Mouse (Mus musculus) hindlimb bud, embryonic 11.5 days (tissue): ENCODE measurements at regions not wholly inside any gene's neighbourhood (a gene's known extent, or its start where the extent isn't known, plus 50 kb on each side); places are given as distances from the start of the nearest gene placed in this dataset.
"Not testable (repeated sequence)": the region's sequence is repeated elsewhere in the genome, so short reads cannot be mapped to it uniquely, and the experiment has no call there.

Experiments used
- DNase-seq: peaks from one replicate; pipeline ENCODE4 v3.0.0-alpha.2; 2012; ENCODE audit warnings: low read depth, low spot score; ENCODE audit errors: extremely low spot score

- DNase-seq = peak; percentile 28
Observed at GRCm38 (mm10) chr10:27761402-27761801, 141.8 kb upstream of the Lama2 start.

GRCm38 (mm10) chr10:27802368-27802767 is 182.8 kb upstream of the Lama2 start:
- no peak for DNase-seq

GRCm38 (mm10) chr10:27809539-27809938 is 190.0 kb upstream of the Lama2 start:
- no peak for DNase-seq

- DNase-seq = not testable (repeated sequence)
Observed at GRCm38 (mm10) chr10:27825671-27826070, 206.1 kb upstream of the Lama2 start.

- no peak for DNase-seq
Observed at GRCm38 (mm10) chr10:27828346-27828745, 208.8 kb upstream of the Lama2 start.

GRCm38 (mm10) chr10:27838666-27839065 is 219.1 kb upstream of the Lama2 start:
- no peak for DNase-seq

GRCm38 (mm10) chr10:27841042-27841709 is 221.6 kb upstream of the Lama2 start:
- DNase-seq = no peak

GRCm38 (mm10) chr10:27843010-27843409 is 223.5 kb upstream of the Lama2 start:
- DNase-seq = no peak

- no peak for DNase-seq
Observed at GRCm38 (mm10) chr10:27863625-27864024, 211.0 kb upstream of the Ptprk start.

- DNase-seq = no peak
Observed at GRCm38 (mm10) chr10:27880867-27881266, 193.8 kb upstream of the Ptprk start.

GRCm38 (mm10) chr10:27891778-27892512 is 182.7 kb upstream of the Ptprk start:
- DNase-seq = no peak

GRCm38 (mm10) chr10:27916406-27916805 is 158.2 kb upstream of the Ptprk start:
- DNase-seq = no peak

GRCm38 (mm10) chr10:27927266-27927665 is 147.4 kb upstream of the Ptprk start:
- DNase-seq = no peak

GRCm38 (mm10) chr10:27942136-27942535 is 132.5 kb upstream of the Ptprk start:
- DNase-seq = no peak

- DNase-seq = no peak
Observed at GRCm38 (mm10) chr10:27949127-27949526, 125.5 kb upstream of the Ptprk start.

- no peak for DNase-seq
Observed at GRCm38 (mm10) chr10:27968202-27968601, 106.4 kb upstream of the Ptprk start.

GRCm38 (mm10) chr10:27984047-27984446 is 90.6 kb upstream of the Ptprk start:
- no peak for DNase-seq

GRCm38 (mm10) chr10:27985068-27985467 is 89.6 kb upstream of the Ptprk start:
- DNase-seq = no peak

GRCm38 (mm10) chr10:27987026-27987425 is 87.6 kb upstream of the Ptprk start:
- no peak for DNase-seq

GRCm38 (mm10) chr10:27988066-27988465 is 86.6 kb upstream of the Ptprk start:
- no peak for DNase-seq

GRCm38 (mm10) chr10:27990359-27991056 is 84.1 kb upstream of the Ptprk start:
- no peak for DNase-seq

GRCm38 (mm10) chr10:27991057-27991365 is 83.6 kb upstream of the Ptprk start:
- DNase-seq = no peak
